Mouse (Mus musculus) spleen, adult 2 months (tissue): ENCODE data around the gene Cep104. TPM values are rescaled to one million over a fixed set of nuclear protein-coding genes. Genes with fewer than 3 reads are reported as not detected.

Experiments
- DNase-seq, 2 experiments: peaks; one replicate each; pipeline versions ENCODE4 v3.0.0 to v3.0.0-alpha.2; 2012 to 2021; ENCODE audit warnings: low spot score in 2 of 2, low read depth in 1 of 2
- H3K27ac ChIP-seq: fragments of 200-500 bp; 2 replicates; pipeline ENCODE4 v1.5.1; 2012; ENCODE audit warnings: low read length, inconsistent platforms; ENCODE audit not compliant: insufficient read depth
- H3K27me3 ChIP-seq: fragments of 200-500 bp; 2 replicates; pipeline ENCODE4 v1.6.1; 2012; ENCODE audit warnings: mild to moderate bottlenecking, moderate library complexity, low read length, inconsistent platforms; ENCODE audit not compliant: control insufficient read depth, insufficient read depth
- H3K36me3 ChIP-seq: fragments of 200-500 bp; 2 replicates; pipeline ENCODE4 v1.6.1; 2012; ENCODE audit warnings: mild to moderate bottlenecking, low read length, inconsistent platforms; ENCODE audit not compliant: control insufficient read depth, insufficient read depth
- H3K4me1 ChIP-seq: fragments of 200-500 bp; 2 replicates; pipeline ENCODE4 v1.6.1; 2011; ENCODE audit warnings: inconsistent platforms; ENCODE audit not compliant: control insufficient read depth, insufficient read depth, insufficient read length
- H3K4me3 ChIP-seq: fragments of 200-500 bp; 2 replicates; pipeline ENCODE4 v1.5.1; 2011; ENCODE audit warnings: mild to moderate bottlenecking, inconsistent platforms; ENCODE audit not compliant: insufficient read depth, insufficient read length; ENCODE audit errors: extremely low read depth
- CTCF ChIP-seq: fragments of 200-500 bp; IDR thresholded peaks from 2 replicates; pipeline ENCODE4 v1.5.1; 2011; ENCODE audit warnings: mild to moderate bottlenecking, inconsistent platforms; ENCODE audit not compliant: insufficient read depth, insufficient read length, insufficient replicate concordance; ENCODE audit errors: extremely low read depth
- POLR2A ChIP-seq: fragments of 200-500 bp; IDR thresholded peaks from 2 replicates; pipeline ENCODE4 v1.6.1; 2011; ENCODE audit warnings: low read depth, low read length, inconsistent platforms
- WGBS: fragments of 180-500 bp; shearing (Covaris S2); methylation state at CpG from one replicate; pipeline ENCODE4 v1.1.7; 2018; 5-methylcytosine and 5-hydroxymethylcytosine counted together
- polyA plus RNA-seq: library from polyadenylated mRNA; depleted of rRNA; stranded (reverse); fragments of >200 nt; gene quantifications from 2 replicates; pipeline ENCODE4 v1.2.3, GENCODE M21; 2012

Gene Cep104
- polyA plus RNA-seq, 1 experiment, result 8.6 TPM

DNA sequence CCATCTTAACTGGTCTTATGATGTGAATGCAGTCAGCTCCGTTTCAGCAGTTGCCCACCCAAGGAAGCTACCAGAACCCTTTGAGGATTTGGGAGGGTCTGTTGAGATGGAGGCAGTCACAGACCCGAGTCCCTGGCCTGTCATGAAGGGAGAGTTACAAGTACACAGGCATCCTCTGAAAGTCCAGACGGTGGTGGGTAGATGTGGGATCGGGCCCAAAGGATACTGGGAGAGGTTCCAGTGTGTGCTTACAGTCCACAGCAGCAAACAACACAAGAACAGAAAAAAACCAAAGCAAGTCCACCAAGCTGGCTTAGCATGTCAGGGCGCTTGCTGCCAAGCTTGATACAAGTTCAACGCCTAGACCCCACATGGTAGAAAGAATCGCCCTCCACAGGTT is 12.4 kb upstream of the Cep104 start:
- TF ChIP-seq POLR2A (no peak), CTCF (no peak)
- no peak overlapping the region for H3K27ac ChIP-seq
- H3K4me3 ChIP-seq, result no peak overlapping the region
- DNase-seq, result no peak
- peaks cover 31% of the 10 kb centered on the region for H3K36me3 ChIP-seq
- H3K4me1 ChIP-seq, result peaks cover 2% of the 10 kb centered on the region; the same call in 1 of the 2 replicates
- WGBS, result 92% methylated on average over 7 of the region's 7 CpGs
- no peaks in the 10 kb centered on the region for H3K27me3 ChIP-seq

GRCm38 (mm10) chr4:153966651-153967050 is 8.3 kb upstream of the Cep104 start:
- no peak for DNase-seq
- Histone ChIP-seq H3K27ac (no peak overlapping the region), H3K27me3 (no peaks in the 10 kb centered on the region), H3K4me1 (no peaks in the 10 kb centered on the region), H3K36me3 (peaks cover 36% of the 10 kb centered on the region), H3K4me3 (no peak overlapping the region)
- TF ChIP-seq CTCF (no peak), POLR2A (no peak)
- 87% methylated on average over 5 of the region's 5 CpGs for WGBS

- Histone ChIP-seq H3K27me3 (no peaks in the 10 kb centered on the region), H3K27ac (no peak overlapping the region), H3K36me3 (peaks cover 31% of the 10 kb centered on the region), H3K4me3 (no peak overlapping the region), H3K4me1 (no peaks in the 10 kb centered on the region)
- no peak for DNase-seq
- 57% methylated on average over 2 of the region's 2 CpGs for WGBS
- TF ChIP-seq CTCF (no peak), POLR2A (no peak)
These were observed 7.4 kb upstream of the Cep104 start for GRCm38 (mm10) chr4:153967556-153967955.

DNA sequence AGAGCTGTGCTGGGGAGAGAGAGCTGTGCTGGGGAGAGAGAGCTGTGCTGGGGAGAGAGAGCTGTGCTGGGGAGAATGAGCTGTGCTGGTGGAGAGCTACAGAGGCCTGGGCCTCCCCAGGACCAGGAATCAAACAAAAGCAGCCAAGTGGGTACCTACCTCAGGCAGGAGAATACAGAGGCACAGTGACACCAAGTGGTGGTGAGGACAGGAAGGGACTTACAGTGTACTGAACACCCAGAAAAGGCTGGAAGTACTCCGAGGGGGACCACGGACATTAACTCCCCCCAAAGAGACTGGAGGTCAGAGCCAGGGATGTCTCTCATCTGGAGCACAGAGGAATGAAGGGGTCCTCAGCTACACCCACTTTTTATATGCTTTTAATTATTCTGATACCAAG is 6.9 kb upstream of the Cep104 start:
- H3K27ac ChIP-seq, result no peak overlapping the region
- DNase-seq, result no peak
- peaks cover 28% of the 10 kb centered on the region for H3K36me3 ChIP-seq
- 92% methylated on average over 2 of the region's 2 CpGs for WGBS
- H3K27me3 ChIP-seq, result no peaks in the 10 kb centered on the region
- no peaks in the 10 kb centered on the region for H3K4me1 ChIP-seq
- no peak overlapping the region for H3K4me3 ChIP-seq
- no peak for TF ChIP-seq CTCF
- no peak for TF ChIP-seq POLR2A

- Histone ChIP-seq H3K4me1 (peaks cover 6% of the 10 kb centered on the region; the same call in 1 of the 2 replicates), H3K27me3 (no peaks in the 10 kb centered on the region), H3K27ac (no peak overlapping the region), H3K36me3 (peaks cover 8% of the 10 kb centered on the region), H3K4me3 (peak overlapping the region; percentile 98)
- 1% methylated on average over 33 of the region's 33 CpGs for whole genome bisulfite sequencing
- TF ChIP-seq POLR2A (no peak), CTCF (no peak)
- DNase-seq, result no peak
These were observed 283 bp downstream of the Cep104 start for GRCm38 (mm10) chr4:153975292-153975662.

DNA sequence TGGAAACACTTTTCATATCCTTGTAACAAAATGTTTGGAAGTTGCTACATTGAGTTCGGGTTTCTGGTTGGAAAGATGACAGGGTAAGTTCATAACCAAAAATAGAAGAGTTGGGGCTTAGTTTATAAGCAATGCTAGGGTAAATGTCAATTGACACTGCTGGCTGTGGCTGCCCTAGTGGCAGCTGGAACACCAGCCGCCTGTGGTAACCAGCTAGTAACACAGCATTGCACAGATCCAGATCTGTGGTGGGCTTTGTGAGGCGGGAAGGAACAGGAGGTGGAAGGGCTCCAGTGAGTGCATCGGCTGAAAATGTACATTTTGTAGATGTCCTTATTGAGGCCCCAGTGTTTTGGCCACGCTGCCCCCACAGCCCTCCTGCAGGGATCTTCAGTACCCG is 774 bp downstream of the Cep104 start:
- H3K36me3 ChIP-seq, result peaks cover 7% of the 10 kb centered on the region
- DNase-seq, result no peak
- no peaks in the 10 kb centered on the region for H3K27me3 ChIP-seq
- TF ChIP-seq CTCF, result no peak
- TF ChIP-seq POLR2A, result no peak
- WGBS, result 32% methylated on average over 6 of the region's 6 CpGs
- H3K4me3 ChIP-seq, result no peak overlapping the region
- H3K4me1 ChIP-seq, result peaks cover 6% of the 10 kb centered on the region; the same call in 1 of the 2 replicates
- no peak overlapping the region for H3K27ac ChIP-seq

- no peak for TF ChIP-seq POLR2A
- no peak for TF ChIP-seq CTCF
- WGBS, result 28% methylated on average over 10 of the region's 10 CpGs
- Histone ChIP-seq H3K36me3 (peaks cover 15% of the 10 kb centered on the region), H3K4me3 (no peak overlapping the region), H3K27me3 (no peaks in the 10 kb centered on the region), H3K4me1 (peaks cover 6% of the 10 kb centered on the region; the same call in 1 of the 2 replicates), H3K27ac (0 out of 2 replicates have a peak overlapping the region, but pooled peaks have one; percentile 4)
- DNase-seq, result peak in 1 of 2 experiments; percentile 60
These were observed 4.2 kb downstream of the Cep104 start for GRCm38 (mm10) chr4:153979243-153979642.
